Mouse (Mus musculus) kidney, adult 2 months (tissue): ENCODE measurements around the gene H2afy.

ENCODE experiments used
- CTCF ChIP-seq: fragments of 200-500 bp; conservative IDR thresholded peaks from 2 replicates; pipeline ENCODE4 v1.5.1; 2011; ENCODE audit warnings: low read depth, mild to moderate bottlenecking, control low read depth, low read length, moderate library complexity, mixed read lengths; ENCODE audit not compliant: insufficient read depth, insufficient read length
- POLR2A ChIP-seq: fragments of 200-500 bp; IDR thresholded peaks from one replicate; pipeline ENCODE4 v1.6.1; 2011; ENCODE audit warnings: low read depth, low read length, control low read depth

- no peak for TF ChIP-seq CTCF
- no peak for TF ChIP-seq POLR2A
These were observed 35.9 kb upstream of the H2afy start for GRCm38 (mm10) chr13:56172106-56172505.
